Mouse (Mus musculus) liver, embryonic 13.5 days (tissue): Measurements from ENCODE around the gene Sema6d. TPM values are rescaled to one million over a fixed set of nuclear protein-coding genes. Genes with fewer than 3 reads are reported as not detected.

Experiments used
- ATAC-seq: fragments of 200-750 bp; cut with Nextera tagmentation; 2 replicates; pipeline ENCODE4 v1.8.0; 2017; ENCODE audit warnings: low read depth, mild to moderate bottlenecking, moderate number of reproducible peaks, moderate library complexity
- DNase-seq: peaks from one replicate; pipeline ENCODE4 v3.0.0; 2022
- H3K27ac ChIP-seq: fragments of 300-500 bp; sonication (generic); 2 replicates; pipeline ENCODE4 v1.5.1; 2015; ENCODE audit warnings: moderate library complexity, mild to moderate bottlenecking, inconsistent platforms
- H3K27me3 ChIP-seq: fragments of 300-500 bp; sonication (generic); 2 replicates; pipeline ENCODE4 v1.6.1; 2015; ENCODE audit warnings: mild to moderate bottlenecking, inconsistent platforms
- H3K36me3 ChIP-seq: fragments of 300-500 bp; sonication (generic); 2 replicates; pipeline ENCODE4 v1.6.1; 2015; ENCODE audit warnings: mild to moderate bottlenecking, inconsistent platforms
- H3K4me1 ChIP-seq: fragments of 300-500 bp; sonication (generic); replicated peaks from 2 replicates; pipeline ENCODE4 v1.6.1; 2015; ENCODE audit warnings: inconsistent platforms
- H3K4me2 ChIP-seq: fragments of 300-500 bp; sonication (generic); 2 replicates; pipeline ENCODE4 v1.6.1; 2015; ENCODE audit warnings: inconsistent platforms, mild to moderate bottlenecking, moderate library complexity
- H3K4me3 ChIP-seq: fragments of 300-500 bp; sonication (generic); replicated peaks from 2 replicates; pipeline ENCODE4 v1.5.1; 2015; ENCODE audit warnings: mild to moderate bottlenecking, inconsistent platforms
- H3K9ac ChIP-seq: fragments of 300-500 bp; sonication (generic); 2 replicates; pipeline ENCODE4 v1.6.1; 2015; ENCODE audit warnings: mild to moderate bottlenecking, inconsistent platforms
- H3K9me3 ChIP-seq: fragments of 300-500 bp; sonication (generic); replicated peaks from 2 replicates; pipeline ENCODE4 v1.6.1; 2016; ENCODE audit warnings: inconsistent platforms
- WGBS: fragments of 180-500 bp; shearing (Covaris S2); methylation state at CpG from one replicate; pipeline ENCODE4 v1.1.7; 2015; ENCODE audit not compliant: insufficient replicate concordance; 5-methylcytosine and 5-hydroxymethylcytosine counted together
- polyA plus RNA-seq: library from polyadenylated mRNA; unstranded; fragments of >200 nt; fragmentation: Nextera tagmentation; extraction: Ambion mirVana; gene quantifications from 2 replicates; pipeline ENCODE4 v1.2.1, GENCODE M21; 2015

Gene Sema6d
- polyA plus RNA-seq, 1 experiment from 2014 or later = 2.8 TPM

- H3K27ac ChIP-seq = no peak overlapping the region
These were observed 279.5 kb downstream of the Sema6d start for GRCm38 (mm10) chr2:124369291-124369690.

GRCm38 (mm10) chr2:124369991-124370390, 280.2 kb downstream of the Sema6d start:
- WGBS = 59% methylated on average over 2 of the region's 2 CpGs
- Histone ChIP-seq H3K27ac (no peak overlapping the region), H3K9me3 (no peaks in the 10 kb centered on the region), H3K27me3 (no peaks in the 10 kb centered on the region), H3K4me3 (no peak overlapping the region), H3K36me3 (no peaks in the 10 kb centered on the region), H3K4me1 (no peaks in the 10 kb centered on the region), H3K4me2 (no peak overlapping the region), H3K9ac (no peak overlapping the region)
- ATAC-seq = no peak
- DNase-seq = no peak

More at GRCm38 (mm10) chr2:124369291-124369690, 279.5 kb downstream of the Sema6d start:
- WGBS = 71% methylated on average over 1 of the region's 1 CpGs
- ATAC-seq = no peak
- Histone ChIP-seq H3K4me2 (no peak overlapping the region), H3K9ac (no peak overlapping the region), H3K36me3 (no peaks in the 10 kb centered on the region), H3K4me3 (no peak overlapping the region), H3K27me3 (no peaks in the 10 kb centered on the region), H3K4me1 (no peaks in the 10 kb centered on the region), H3K9me3 (no peaks in the 10 kb centered on the region)
- no peak for DNase-seq

GRCm38 (mm10) chr2:124371363-124371762, 281.6 kb downstream of the Sema6d start:
- Histone ChIP-seq H3K4me3 (no peak overlapping the region), H3K9me3 (no peaks in the 10 kb centered on the region), H3K9ac (no peak overlapping the region), H3K36me3 (no peaks in the 10 kb centered on the region), H3K27ac (no peak overlapping the region), H3K27me3 (no peaks in the 10 kb centered on the region), H3K4me1 (no peaks in the 10 kb centered on the region), H3K4me2 (no peak overlapping the region)
- WGBS = 20% methylated on average over 2 of the region's 2 CpGs
- DNase-seq (no peak), ATAC-seq (no peak)

- Histone ChIP-seq H3K9ac (no peak overlapping the region), H3K4me1 (no peaks in the 10 kb centered on the region), H3K27me3 (no peaks in the 10 kb centered on the region), H3K4me3 (no peak overlapping the region), H3K9me3 (no peaks in the 10 kb centered on the region), H3K36me3 (no peaks in the 10 kb centered on the region), H3K4me2 (no peak overlapping the region), H3K27ac (no peak overlapping the region)
- DNase-seq = no peak
- ATAC-seq = no peak
- WGBS = 59% methylated on average over 1 of the region's 1 CpGs
These were observed 295.3 kb downstream of the Sema6d start for GRCm38 (mm10) chr2:124385053-124385452.

- H3K4me2 ChIP-seq = no peak overlapping the region
- H3K27me3 ChIP-seq = no peaks in the 10 kb centered on the region
- no peak overlapping the region for H3K27ac ChIP-seq
- H3K4me3 ChIP-seq = no peak overlapping the region
- no peak overlapping the region for H3K9ac ChIP-seq
- H3K9me3 ChIP-seq = no peaks in the 10 kb centered on the region
- no peaks in the 10 kb centered on the region for H3K36me3 ChIP-seq
- no peaks in the 10 kb centered on the region for H3K4me1 ChIP-seq
- DNase-seq = no peak
- no peak for ATAC-seq
- 42% methylated on average over 1 of the region's 1 CpGs for WGBS
These were observed 296.0 kb downstream of the Sema6d start for GRCm38 (mm10) chr2:124385722-124386121.

- no peaks in the 10 kb centered on the region for H3K36me3 ChIP-seq
- WGBS = 63% methylated on average over 1 of the region's 1 CpGs
- H3K9ac ChIP-seq = no peak overlapping the region
- no peak overlapping the region for H3K4me3 ChIP-seq
- DNase-seq (no peak), ATAC-seq (no peak)
- no peaks in the 10 kb centered on the region for H3K9me3 ChIP-seq
- H3K27me3 ChIP-seq = no peaks in the 10 kb centered on the region
- H3K4me1 ChIP-seq = no peaks in the 10 kb centered on the region
- no peak overlapping the region for H3K4me2 ChIP-seq
- no peak overlapping the region for H3K27ac ChIP-seq
These were observed 298.5 kb downstream of the Sema6d start for GRCm38 (mm10) chr2:124388269-124388668.

- no peaks in the 10 kb centered on the region for H3K36me3 ChIP-seq
- no peak overlapping the region for H3K9ac ChIP-seq
- no peak overlapping the region for H3K4me3 ChIP-seq
- H3K4me2 ChIP-seq = no peak overlapping the region
- H3K9me3 ChIP-seq = no peaks in the 10 kb centered on the region
- H3K27ac ChIP-seq = no peak overlapping the region
- DNase-seq (no peak), ATAC-seq (no peak)
- H3K4me1 ChIP-seq = no peaks in the 10 kb centered on the region
- H3K27me3 ChIP-seq = no peaks in the 10 kb centered on the region
- WGBS = 67% methylated on average over 4 of the region's 4 CpGs
These were observed 307.0 kb downstream of the Sema6d start for GRCm38 (mm10) chr2:124396733-124397132.

- Histone ChIP-seq H3K4me2 (no peak overlapping the region), H3K4me3 (no peak overlapping the region), H3K27me3 (no peaks in the 10 kb centered on the region), H3K36me3 (no peaks in the 10 kb centered on the region), H3K9me3 (no peaks in the 10 kb centered on the region), H3K4me1 (no peaks in the 10 kb centered on the region), H3K27ac (no peak overlapping the region), H3K9ac (no peak overlapping the region)
- DNase-seq (no peak), ATAC-seq (no peak)
- 68% methylated on average over 5 of the region's 5 CpGs for WGBS
These were observed 307.5 kb downstream of the Sema6d start for GRCm38 (mm10) chr2:124397304-124397703.

- WGBS = 78% methylated on average over 2 of the region's 2 CpGs
- no peaks in the 10 kb centered on the region for H3K9me3 ChIP-seq
- DNase-seq (no peak), ATAC-seq (no peak)
- no peak overlapping the region for H3K4me2 ChIP-seq
- H3K4me1 ChIP-seq = no peaks in the 10 kb centered on the region
- no peak overlapping the region for H3K9ac ChIP-seq
- no peaks in the 10 kb centered on the region for H3K36me3 ChIP-seq
- H3K4me3 ChIP-seq = no peak overlapping the region
- no peak overlapping the region for H3K27ac ChIP-seq
- no peaks in the 10 kb centered on the region for H3K27me3 ChIP-seq
These were observed 309.8 kb downstream of the Sema6d start for GRCm38 (mm10) chr2:124399611-124400010.

DNA sequence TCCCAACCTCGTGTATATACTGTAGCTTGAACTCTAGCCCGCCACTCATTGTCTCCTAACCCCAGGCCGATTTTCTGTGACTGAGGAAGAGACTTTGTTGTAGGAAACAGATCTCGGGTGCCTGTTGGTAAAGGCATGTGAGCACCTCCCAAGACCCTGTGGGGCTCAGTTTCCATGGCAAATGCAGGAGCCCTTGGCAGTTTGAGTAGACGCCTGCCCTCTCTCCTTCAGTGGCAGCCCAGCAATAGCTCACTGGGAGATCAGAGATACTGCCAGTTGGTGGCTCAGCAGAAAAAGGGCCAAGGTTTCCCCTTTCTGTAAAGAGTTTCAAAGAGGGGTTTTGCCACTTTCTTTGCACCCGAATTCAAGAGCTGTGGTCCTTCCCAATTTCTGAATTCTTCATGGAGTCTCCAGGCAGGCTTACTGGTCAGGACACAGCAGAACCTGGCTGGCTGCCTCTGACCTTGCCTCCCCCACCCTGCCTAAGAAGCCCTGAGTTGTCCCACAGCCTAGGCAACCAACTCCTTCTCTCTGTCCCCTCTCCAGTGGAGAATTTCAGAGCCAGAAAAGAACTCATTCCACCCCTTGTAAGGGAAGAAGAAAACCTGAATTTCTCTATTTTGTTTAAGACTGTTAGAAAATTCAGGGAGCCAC, 312.1 kb downstream of the Sema6d start:
- H3K4me1 ChIP-seq = no peaks in the 10 kb centered on the region
- ATAC-seq (no peak), DNase-seq (no peak)
- no peak overlapping the region for H3K9ac ChIP-seq
- no peak overlapping the region for H3K4me3 ChIP-seq
- H3K9me3 ChIP-seq = no peaks in the 10 kb centered on the region
- no peak overlapping the region for H3K27ac ChIP-seq
- H3K27me3 ChIP-seq = no peaks in the 10 kb centered on the region
- H3K4me2 ChIP-seq = no peak overlapping the region
- 57% methylated on average over 6 of the region's 6 CpGs for WGBS
- H3K36me3 ChIP-seq = no peaks in the 10 kb centered on the region

DNA sequence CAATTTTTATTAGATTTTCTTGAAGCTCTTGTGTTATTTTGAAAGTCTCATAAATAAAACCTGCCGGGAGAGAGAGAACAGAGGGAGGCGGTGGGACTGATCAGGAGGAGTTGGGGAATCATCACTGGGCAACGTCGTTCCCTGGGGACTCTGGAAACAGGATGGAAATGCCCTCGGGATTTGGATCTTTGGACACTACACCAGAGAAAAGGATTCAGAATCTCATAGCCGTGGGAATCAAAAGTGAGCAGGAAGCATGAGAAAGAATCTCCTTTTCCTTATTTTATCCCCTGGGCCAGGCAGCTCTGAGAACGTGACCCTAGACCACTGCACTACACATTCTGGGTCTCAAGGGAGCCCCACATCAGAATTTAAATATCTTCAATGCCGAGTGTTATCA, 313.8 kb downstream of the Sema6d start:
- WGBS = 65% methylated on average over 8 of the region's 8 CpGs
- no peaks in the 10 kb centered on the region for H3K27me3 ChIP-seq
- no peaks in the 10 kb centered on the region for H3K9me3 ChIP-seq
- DNase-seq (no peak), ATAC-seq (no peak)
- no peak overlapping the region for H3K4me3 ChIP-seq
- no peaks in the 10 kb centered on the region for H3K4me1 ChIP-seq
- H3K4me2 ChIP-seq = no peak overlapping the region
- H3K9ac ChIP-seq = no peak overlapping the region
- no peak overlapping the region for H3K27ac ChIP-seq
- no peaks in the 10 kb centered on the region for H3K36me3 ChIP-seq

GRCm38 (mm10) chr2:124403981-124404380, 314.2 kb downstream of the Sema6d start:
- Histone ChIP-seq H3K4me2 (no peak overlapping the region), H3K4me1 (no peaks in the 10 kb centered on the region), H3K9ac (no peak overlapping the region), H3K27me3 (no peaks in the 10 kb centered on the region), H3K4me3 (no peak overlapping the region), H3K9me3 (no peaks in the 10 kb centered on the region), H3K36me3 (no peaks in the 10 kb centered on the region), H3K27ac (no peak overlapping the region)
- ATAC-seq (no peak), DNase-seq (no peak)
- 61% methylated on average over 6 of the region's 6 CpGs for WGBS
